Mouse (Mus musculus) heart, adult 18-20 months (tissue): ENCODE data around the gene Tgfbr2. TPM values are rescaled to one million over a fixed set of nuclear protein-coding genes. Genes with fewer than 3 reads are reported as not detected.

ENCODE experiments used
- DNase-seq, 2 experiments: peaks; one replicate each; pipeline ENCODE4 v3.0.0; 2021 to 2022; ENCODE audit warnings: mixed read lengths in 1 of 2
- total RNA-seq, 2 experiments: library from RNA; stranded (reverse); gene quantifications; 2 replicates each; pipeline ENCODE4 v1.2.3; 2021

Tgfbr2 gene
- total RNA-seq, 2 experiments from 2014 or later, result 28.7 to 33.6 TPM

DNA sequence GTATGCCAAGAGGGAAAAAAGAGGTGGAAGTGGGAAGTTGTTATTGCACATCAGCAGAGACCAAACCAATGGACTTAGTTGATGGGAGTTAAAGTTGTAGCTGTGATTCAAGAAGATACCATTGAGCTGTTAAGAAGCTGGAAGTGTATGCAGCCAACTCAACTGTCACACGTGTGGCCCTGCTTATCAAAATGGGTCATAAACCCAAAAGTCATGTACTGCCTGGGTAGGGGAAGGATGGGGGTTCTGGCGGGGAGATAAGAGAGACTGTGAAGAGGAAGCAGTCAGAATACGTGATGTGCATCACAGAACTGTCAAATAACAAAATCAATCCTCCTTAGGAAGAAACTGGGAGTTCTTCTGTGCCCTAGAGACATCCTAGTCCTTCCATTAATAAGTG is 15.1 kb downstream of the Tgfbr2 start:
- DNase-seq, result no peak

DNA sequence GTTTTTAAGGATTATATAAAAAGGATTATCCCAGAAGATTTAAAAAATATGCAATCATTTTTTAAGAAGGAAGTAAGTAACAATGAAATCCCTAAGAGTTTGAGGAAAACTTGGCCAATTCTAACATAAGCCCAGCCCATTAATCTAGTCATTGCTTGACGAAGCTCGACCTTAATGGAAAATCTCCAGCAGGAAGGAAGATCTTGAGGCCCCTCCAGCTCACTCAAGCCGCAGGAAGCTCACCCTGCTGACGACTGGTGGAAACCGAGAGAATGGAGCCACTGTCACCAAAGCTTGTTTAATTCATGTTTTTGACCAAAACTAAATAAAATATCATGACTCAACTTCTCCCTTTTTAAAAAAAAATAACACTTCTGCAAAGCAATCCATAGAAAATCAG is 18.7 kb downstream of the Tgfbr2 start:
- peak in 1 of 2 experiments; percentile 44 for DNase-seq

DNA sequence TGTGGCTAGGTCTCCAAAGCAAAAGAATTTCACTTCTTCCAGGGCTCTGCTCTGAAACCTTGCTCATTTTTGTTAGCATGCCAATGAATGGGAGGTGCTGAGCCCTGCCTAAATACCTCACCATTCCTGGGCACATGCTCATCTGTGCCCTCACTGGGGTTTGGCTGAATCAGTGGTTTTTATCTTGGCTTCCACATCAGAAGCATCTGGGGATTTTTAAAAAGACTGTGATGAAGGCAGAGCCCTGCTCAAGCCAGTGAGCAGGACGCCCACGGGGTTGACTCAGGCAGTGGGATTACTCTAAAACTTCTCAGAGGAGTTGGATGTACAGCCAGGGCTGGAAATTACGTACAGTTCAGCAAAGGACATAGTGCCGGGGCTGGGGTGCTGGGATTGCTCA is 22.3 kb downstream of the Tgfbr2 start:
- DNase-seq, result peak in 1 of 2 experiments; percentile 48

DNA sequence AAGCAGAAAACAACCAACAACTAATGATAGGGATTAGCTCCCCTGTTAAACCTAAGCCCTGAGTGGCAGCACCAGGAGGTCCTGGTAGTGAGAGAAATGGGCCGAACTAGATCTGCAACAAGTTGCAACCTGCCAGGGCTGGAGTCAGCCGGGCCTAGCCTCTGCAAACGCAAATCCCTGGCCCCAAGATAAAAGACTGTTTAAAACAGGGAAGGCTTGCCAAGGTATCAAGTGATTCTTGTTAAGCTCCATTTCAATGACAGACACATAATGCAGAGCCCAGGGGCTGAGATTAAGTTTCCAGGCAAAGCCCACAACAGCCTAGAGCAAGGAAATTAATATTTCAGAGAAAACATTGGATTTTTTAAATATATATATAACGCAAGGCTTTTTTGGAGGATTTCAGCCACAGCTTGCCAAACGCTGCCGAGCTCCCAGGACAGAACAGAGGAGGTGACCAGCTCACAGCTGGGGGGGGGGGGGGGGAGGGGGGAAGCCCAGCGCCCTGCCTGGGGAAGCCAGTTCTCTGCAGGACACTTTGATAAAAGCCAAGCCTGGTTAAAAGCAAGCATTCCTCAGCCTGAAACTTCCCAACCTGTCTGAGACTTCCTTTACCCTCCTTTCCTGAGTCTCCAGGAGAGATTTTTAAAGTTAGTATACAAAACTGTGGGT is 24.3 kb downstream of the Tgfbr2 start:
- peak; percentile 52 for DNase-seq

DNA sequence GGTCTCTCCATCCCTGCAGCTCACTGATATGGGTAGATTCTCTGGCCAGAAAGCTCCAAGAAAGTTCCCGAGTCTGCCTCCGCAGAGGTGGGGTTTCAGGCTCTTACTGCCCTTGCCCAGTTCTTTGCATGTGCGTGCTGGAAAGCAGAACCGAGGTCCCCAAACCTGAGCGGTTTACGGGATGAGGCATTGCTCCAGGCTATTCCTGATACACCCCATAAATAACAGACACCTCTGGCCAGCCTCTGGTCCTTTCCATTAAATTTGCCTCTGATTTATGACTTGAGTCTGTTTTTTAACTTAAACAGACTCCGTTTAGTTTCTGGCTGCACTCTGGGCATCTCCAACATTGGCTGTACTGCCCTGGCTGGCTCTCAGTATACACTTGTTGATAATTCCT is 26.4 kb downstream of the Tgfbr2 start:
- no peak for DNase-seq

DNA sequence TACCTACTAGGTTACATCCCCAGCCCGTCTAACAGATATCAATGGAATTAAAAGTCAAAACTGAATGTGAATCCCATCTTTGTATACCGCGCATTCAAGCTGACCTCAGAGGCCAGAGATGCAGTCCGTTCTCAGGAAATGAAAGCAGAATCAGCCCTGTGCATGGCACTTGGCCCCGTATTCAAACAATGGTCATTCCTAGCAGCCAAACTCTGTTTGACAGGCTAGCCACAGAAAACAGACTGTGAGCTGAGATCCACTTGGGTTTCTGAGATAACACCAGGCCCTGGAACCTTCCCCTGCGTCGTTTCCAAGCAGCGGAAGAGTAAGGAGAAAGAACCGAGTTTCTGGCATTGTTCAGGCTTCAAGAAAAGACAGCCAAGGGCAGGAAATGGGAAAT is 28.9 kb downstream of the Tgfbr2 start:
- DNase-seq, result peak; percentile 72 to 76

DNA sequence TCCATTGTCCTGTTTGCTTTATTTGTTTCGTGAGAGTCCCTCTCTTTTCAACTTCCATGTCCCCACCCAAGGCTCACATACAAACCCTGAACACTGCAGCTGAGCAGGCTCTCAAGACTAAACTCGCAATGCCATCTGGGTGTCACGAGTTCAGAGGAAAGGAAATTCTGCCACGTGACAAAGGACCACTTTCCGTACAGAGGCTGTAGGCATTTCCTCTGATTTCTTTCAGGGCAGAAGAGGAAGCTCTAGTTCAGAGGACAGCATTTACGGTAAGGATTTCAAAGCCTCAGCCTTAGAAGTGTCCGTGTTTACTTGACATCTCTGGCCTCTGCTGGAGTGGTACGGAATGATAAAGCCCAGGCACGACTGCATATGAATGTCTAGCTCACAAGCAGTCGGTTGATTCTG is 29.9 kb downstream of the Tgfbr2 start:
- DNase-seq, result peak; percentile 57 to 84

DNA sequence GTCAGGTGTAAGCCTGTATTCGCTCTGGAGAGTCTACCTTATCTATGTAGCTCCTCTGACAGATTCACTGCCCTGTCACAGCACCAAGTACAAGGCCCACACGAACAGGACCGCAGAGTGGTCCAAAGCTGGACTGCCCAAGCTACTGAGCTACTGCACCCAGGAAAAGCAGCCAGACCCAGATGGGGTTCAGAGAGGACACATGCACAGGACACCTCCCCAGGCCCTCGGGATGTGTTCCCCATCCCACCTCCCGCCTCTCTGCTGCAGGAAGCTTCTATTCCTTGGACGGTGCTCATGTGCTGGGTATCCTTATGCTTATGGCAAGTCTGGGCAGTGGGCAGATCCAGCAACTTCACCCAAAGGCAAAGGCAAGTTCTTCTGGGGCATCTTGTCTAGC is 34.7 kb downstream of the Tgfbr2 start:
- no peak for DNase-seq

DNA sequence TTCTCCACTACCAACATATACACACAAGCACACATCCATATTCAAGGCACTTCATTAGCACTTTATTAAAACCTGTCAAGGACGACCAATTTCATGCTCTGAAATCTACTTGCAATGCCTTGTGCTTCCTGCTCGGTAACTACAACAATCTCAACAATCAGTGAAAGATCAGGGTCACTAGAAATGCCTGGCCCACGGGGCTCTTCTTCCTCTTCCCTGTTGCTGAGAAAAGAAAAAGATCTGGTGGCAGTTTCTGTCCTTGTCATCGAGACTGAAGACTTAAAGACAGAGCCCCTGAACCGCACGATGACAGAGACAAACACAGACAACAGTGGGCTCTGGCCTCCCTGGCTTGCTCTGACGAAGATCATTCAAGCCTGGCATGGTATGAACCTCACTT is 35.6 kb downstream of the Tgfbr2 start:
- DNase-seq, result no peak

DNA sequence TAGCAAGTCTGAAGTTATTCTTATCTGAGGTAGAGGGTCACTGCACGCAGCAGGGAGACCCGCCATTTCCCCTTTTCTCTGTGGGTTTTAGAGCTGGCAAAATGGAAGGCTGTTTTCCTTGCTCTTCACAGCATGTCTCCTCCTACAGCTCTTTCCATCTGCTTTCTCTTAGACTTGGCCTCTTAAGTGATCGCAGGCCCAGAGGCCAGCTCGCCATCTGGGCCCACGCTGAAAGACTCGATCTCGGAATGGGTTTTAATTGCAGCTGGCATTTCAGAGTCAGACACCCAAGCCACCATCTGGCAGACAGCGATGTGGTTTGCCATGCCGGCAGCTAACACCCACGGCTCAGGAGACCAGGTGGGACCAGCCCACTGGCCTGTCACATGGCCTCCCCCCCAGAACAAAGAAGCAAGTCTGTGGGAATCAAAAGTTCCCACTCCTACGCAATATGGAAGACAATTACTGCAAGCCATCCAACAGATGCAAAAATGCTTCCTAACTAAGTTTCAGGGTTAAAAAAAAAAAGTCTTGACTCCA is 36.5 kb downstream of the Tgfbr2 start:
- DNase-seq, result no peak

DNA sequence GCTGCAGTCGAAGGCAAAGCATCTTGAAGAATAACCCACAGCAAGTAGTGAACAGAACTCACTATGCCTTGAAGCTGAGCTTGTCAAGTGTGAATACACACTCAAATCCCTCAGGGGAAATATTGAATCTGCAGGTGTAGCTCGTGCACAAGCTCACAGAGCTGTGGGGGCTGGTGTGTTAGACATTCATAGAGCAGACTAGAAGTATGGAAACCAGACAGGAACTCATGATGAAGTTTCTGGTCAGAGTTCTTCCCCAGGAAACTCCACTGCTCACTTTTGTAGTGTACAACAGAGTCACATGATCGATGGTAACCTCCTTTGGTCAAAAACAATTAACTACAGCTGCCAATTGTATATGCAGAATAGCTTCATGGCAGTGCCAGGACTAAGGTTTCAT is 37.5 kb downstream of the Tgfbr2 start:
- no peak for DNase-seq

DNA sequence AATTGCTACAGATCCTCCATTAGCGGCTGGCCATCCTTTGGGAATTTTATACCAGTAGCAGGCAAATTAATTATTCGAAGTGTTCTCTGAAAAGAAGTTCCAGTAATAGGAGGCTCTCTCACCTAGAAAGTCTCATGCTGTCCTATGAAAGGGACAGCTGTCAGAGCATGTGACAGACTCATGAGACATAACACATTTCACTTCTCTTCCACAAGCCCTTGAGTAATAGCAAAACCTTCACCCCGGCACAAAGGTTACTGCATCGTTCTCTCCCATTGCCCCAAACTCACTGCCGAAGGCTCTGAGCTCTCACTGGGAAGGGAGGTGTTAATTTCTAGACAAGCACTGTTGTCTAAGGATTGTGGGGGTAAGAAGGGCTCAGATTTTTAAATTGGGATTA is 38.3 kb downstream of the Tgfbr2 start:
- DNase-seq, result no peak

DNA sequence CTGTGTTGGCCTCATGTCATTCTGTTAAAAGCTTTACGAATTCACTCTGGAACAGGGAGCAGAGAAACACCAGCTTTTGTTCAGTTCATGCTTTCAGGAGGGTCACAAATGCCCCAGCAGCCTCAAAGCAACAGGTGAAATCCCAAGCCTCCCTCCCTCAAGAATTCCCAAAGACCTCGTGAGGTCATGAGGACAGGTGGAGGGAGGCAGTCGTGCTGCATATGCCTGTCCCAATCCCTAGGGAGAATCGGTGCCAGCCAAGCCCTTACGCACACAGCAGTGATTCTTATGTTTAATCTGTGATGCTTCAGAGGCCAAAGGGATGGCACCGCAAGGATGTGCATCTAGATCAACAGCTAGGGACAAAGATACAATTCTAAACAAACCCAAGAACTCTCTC is 39.0 kb downstream of the Tgfbr2 start:
- DNase-seq, result no peak

DNA sequence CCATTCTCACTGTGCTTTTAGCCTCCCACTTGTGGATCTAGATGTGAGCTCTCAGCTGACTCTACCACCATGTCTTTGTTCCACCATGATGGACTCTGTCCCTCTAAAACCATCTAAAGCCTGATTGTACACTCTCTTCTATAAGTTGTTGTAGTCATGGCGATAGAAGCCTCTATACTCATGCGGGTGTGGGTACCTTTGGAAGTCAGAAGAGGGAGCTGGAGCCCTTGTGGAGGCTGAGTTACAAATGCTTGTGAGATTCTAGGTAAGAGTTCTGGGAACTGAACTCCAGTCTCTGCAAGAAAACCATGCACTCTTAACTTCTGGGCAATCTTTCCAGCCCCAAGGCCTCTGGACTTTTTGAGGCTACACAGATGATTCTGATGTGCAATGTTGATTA is 40.7 kb downstream of the Tgfbr2 start:
- no peak for DNase-seq

DNA sequence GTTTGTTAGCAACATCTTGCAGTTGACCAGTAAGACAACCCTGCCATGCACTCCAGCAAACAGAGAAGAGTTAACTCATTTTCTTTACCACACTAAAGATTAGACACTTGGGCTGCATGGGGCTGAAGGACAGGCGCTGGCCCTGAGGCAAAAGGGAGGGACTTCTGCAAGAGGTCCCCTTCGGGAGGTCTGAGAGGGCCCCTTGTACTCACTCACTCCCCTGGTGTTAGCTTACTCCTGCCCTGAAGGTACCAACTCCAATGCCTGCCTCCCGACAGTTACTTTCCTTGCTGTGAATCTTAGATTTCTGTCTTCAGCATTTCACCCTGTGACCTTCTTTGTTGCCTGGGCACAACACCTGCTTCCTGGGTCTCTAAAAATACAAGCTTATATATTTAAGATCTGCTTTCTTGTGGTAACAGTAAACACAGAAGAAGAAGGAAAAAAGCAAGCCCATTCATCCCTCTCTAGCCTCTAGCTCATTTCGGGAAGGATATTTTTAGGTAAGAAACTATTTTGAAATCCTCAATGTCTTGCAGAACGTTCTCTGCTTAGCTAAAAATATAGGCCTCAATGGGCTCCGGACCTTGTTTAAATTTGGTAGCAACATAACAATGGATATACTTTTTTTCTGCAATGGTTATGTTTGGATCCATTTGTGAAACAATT is 41.7 kb downstream of the Tgfbr2 start:
- peak in 1 of 2 experiments; percentile 30 for DNase-seq

DNA sequence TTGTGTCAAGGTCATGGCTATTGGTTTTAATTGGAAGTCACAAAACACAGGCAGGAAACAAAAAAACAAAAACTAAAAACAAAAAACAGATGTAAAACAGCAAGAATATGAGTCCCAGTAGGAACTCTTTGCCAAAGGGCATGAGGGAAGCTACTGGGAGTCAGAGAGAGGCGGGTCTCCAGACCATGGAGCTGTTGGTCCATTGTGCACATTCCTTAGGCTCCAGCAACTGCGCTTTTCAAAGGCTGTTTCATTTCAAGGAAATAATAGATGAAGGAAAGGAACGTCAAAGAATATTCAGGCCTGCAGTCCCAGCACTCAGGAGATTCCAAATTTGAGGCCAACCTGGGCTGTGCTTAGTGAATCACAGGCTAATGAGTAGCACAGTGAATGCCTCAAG is 46.3 kb downstream of the Tgfbr2 start:
- DNase-seq, result no peak

DNA sequence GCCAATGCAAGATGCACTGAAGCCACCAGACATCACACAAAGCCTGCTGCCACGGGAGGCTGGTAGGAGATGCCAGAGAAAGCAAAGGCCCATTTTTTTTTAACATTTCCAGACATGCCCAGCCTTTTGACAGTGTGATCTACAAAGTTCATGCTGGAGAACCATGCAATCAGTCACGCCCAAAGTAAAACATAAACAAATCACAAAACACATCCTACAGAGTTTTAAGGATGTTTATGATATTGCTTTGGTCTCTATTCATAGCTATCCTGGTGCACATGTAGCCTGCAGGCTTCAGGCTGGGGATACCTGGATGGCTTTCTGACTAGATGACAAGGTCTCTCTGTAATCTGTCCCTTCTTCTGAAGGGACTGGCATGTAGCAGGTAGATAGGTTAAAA is 46.8 kb downstream of the Tgfbr2 start:
- DNase-seq, result no peak

DNA sequence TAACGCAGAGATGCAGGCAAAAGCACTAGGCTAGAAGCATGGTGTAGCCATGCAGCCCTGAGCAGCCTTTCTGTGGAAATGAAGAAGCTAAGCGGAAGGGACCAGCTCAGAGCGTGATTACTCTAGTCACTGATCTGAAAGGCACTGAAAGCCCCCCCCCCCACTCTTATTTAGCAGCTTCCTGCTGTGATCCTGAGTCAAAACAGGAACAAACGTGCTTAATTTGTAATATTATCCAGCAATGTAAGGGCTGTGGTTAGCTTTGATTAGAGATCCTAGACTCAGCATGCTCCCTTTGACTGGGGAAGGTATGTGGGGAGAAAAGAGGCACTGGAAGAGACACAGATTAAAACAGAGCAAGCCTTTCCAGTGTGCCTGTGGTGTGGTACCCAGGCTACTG is 48.7 kb downstream of the Tgfbr2 start:
- no peak for DNase-seq

DNA sequence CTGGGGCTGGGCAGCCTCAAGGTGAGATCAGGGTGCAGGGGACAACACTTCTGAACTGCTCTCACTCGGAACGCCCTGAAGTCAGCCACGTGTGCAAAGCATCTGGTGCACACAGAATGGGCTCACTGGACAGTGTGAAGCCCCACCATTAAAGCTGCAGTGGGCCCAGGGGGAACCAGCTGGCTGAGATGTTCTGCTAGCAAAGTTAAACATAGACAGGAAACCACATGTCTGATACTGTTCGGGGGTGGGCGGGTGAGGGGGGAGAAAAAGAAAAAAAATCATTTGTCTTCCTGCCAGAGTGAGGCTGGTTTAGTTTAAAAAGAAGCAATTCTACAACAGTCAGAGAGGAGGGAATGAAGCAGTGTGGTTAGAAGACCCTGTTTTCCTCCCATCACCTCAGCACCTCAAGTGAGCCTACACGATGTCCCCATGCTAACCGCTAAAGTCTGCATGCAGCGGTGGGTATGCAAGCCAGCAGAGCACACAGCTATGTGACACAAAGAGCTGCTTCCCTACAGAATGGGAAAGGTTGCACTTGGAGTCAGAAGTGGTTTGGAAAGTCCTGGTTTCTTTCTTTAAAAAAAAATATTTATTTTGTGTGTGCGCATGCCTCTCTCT is 52.1 kb downstream of the Tgfbr2 start:
- peak; percentile 30 to 57 for DNase-seq

DNA sequence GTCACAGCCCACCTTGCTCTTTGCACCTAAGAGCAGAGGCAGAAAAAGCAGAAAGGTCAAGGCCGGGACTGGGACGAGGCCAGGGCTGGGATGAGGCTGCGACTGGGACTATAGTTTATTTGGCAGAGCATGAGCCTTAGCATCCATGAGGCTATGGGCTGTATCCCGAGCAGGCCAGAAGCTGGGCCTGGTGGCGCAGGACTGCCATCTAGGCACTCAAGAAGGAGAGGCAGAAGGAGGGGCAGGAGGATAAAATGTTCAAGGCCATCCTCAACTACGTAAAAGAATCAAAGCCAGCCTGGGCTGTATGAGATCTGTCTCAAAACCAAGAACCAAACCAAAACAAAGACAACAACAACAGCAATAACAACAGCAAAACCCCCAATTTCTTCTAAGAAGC is 52.6 kb downstream of the Tgfbr2 start:
- peak in 1 of 2 experiments; percentile 26 for DNase-seq

DNA sequence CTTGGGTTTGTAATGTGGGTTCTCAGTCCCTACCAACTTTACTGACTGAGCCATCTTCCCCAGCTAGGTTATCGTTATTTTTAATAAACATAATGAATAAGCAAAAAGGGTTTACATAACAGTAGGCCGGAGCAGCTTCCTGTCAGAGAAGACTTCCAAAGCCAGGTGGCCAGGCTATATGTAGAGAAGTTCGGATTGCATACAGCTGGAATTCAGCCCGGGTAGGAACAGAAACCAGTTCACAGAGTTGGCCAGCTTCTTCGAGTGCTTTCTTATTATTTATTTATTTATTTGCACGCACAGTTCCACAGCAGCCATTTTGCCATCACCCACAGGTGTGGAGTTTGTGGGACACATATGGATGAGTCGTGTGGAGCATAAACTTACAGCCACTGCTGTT is 53.7 kb downstream of the Tgfbr2 start:
- peak in 1 of 2 experiments; percentile 31 for DNase-seq

DNA sequence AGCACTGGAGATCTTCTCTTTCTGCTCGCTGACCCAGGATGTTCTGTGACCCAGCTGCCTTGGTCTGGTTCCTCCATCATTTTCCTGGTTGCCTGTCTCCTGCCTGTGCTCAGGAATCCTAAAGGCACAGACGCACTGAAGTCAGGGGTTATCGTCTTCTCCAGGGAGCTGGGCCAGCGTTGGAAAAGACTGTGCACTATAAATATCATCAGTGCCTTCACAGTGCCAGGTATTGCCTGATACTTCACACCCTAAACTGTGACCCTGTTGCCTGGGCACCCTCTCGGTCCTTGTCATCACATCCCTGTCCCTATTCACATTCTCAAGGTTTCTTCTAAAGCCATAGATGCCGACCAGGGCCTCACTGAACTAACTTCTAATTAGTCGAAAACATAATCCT is 55.2 kb downstream of the Tgfbr2 start:
- DNase-seq, result peak; percentile 57 to 62

DNA sequence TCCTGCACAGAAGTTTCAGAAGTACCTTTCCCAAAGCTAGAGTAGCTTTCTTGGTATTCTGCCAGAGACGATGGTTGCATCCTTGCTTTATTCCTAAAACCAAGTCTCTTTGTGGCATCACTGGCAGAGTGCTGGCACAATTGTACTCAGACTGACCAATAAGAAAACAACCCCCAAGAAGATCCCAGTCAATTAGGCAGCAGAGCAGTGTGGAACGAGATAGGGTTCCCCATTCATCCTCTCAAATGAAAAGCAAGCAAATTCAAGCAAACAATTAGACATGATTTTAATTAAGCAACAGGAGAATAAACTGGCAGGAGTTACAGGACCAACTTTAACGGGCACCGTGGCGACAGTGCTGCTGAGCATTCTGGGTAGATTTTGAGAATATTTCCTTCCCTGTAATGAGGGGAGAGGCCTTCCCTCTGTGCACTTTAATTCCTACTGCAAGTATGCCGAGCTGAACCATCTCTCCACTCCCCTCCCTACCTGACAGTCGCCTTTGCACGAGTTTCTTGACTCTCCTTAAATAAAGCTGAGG is 56.8 kb downstream of the Tgfbr2 start:
- DNase-seq, result no peak
